Mouse (Mus musculus) macrophage (primary cell): ENCODE results near the gene Ccdc61. TPM values are rescaled to one million over a fixed set of nuclear protein-coding genes. Genes with fewer than 3 reads are reported as not detected.

Experiments
- H3K27ac ChIP-seq: fragments of 350-480 bp; formaldehyde crosslinking; 2 replicates; pipeline ENCODE4 v1.9.0; 2021
- H3K36me3 ChIP-seq: fragments of 350-480 bp; formaldehyde crosslinking; 2 replicates; pipeline ENCODE4 v1.9.0; 2021; ENCODE audit errors: inconsistent target
- H3K4me3 ChIP-seq: fragments of 350-480 bp; formaldehyde crosslinking; 2 replicates; pipeline ENCODE4 v1.9.0; 2021; ENCODE audit errors: inconsistent target
- H3K79me2 ChIP-seq: fragments of 350-480 bp; formaldehyde crosslinking; 2 replicates; pipeline ENCODE4 v1.9.0; 2021; ENCODE audit errors: inconsistent target
- WGBS: methylation state at CpG from one replicate; pipeline ENCODE4 v1.1.7; 2026; ENCODE audit warnings: inconsistent platforms; ENCODE audit not compliant: missing documents; 5-methylcytosine and 5-hydroxymethylcytosine counted together
- polyA plus RNA-seq: library from polyadenylated mRNA; stranded (reverse); fragments of 250-400 nt; gene quantifications from 3 replicates; pipeline ENCODE4 v1.2.4, GENCODE M21; 2018; ENCODE audit warnings: inconsistent platforms
- total RNA-seq, 78 experiments: library from RNA; depleted of rRNA; stranded (reverse); fragments of 250-400 nt; gene quantifications; 1 replicate in 9 of 78; 2 replicates in 24 of 78; 3 replicates in 43 of 78; 4 replicates in 2 of 78; pipeline ENCODE4 v1.2.4; 2018; ENCODE audit warnings: inconsistent platforms in 56 of 78

The Ccdc61 gene
- 10 to 100 TPM in 25 of 26 experiments, 1 to 10 TPM in 1; 7.3 to 70.8 (median 37.5) TPM for total RNA-seq (2018; cell fraction: chromatin; rRNA removed)
- 10 to 100 TPM in 8 of 26 experiments, 1 to 10 TPM in 18; 3.2 to 12.8 (median 9.6) TPM for total RNA-seq (2018; cell fraction: cytosol; rRNA removed)
- total RNA-seq (2018; cell fraction: nucleus; rRNA removed), result 10 to 100 TPM in 22 of 26 experiments, 1 to 10 TPM in 4; 9.2 to 41.6 (median 21.1) TPM
- 4.1 to 8.9 TPM (median 8.4 TPM) in 3 replicates for polyA plus RNA-seq

- Histone ChIP-seq H3K36me3 (no peaks in the 10 kb centered on the region), H3K4me3 (peak within 1 kb of the TSS; percentile 91), H3K27ac (peak within 1 kb of the TSS; percentile 8; the same call in 1 of the 2 replicates), H3K79me2 (peaks cover 26% of the 10 kb centered on the region)
- 1% methylated on average over 32 of the region's 33 CpGs for WGBS
Observed at GRCm38 (mm10) chr7:18910241-18910831, at the start of gene Ccdc61. TSS of gene Ccdc61 (minus strand) at chr7:18910415.

- no peaks in the 10 kb centered on the region for H3K79me2 ChIP-seq
- no peak overlapping the region for H3K4me3 ChIP-seq
- WGBS, result 21% methylated on average over 8 of the region's 8 CpGs
- H3K27ac ChIP-seq, result no peak overlapping the region
- H3K36me3 ChIP-seq, result no peaks in the 10 kb centered on the region
Observed at GRCm38 (mm10) chr7:18959446-18959845, 49.2 kb upstream of the Ccdc61 start.

DNA sequence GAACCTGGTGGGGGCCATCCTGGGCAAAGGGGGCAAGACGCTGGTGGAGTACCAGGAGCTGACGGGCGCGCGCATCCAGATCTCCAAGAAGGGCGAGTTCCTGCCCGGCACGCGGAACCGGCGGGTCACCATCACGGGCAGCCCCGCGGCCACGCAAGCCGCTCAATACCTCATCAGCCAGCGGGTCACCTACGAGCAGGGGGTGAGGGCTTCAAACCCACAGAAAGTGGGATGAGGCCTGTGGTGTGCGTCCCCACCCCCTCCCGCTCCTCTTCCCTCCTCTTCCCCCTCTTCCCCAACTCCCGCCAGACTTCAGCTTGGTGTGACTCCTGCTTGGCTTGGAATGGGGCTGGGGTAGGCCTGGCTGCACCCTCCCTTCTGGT is 48.2 kb upstream of the Ccdc61 start:
- 6% methylated on average over 21 of the region's 21 CpGs for WGBS
- Histone ChIP-seq H3K36me3 (no peaks in the 10 kb centered on the region), H3K27ac (no peak overlapping the region), H3K4me3 (peak overlapping the region; percentile 14; the same call in 1 of the 2 replicates), H3K79me2 (no peaks in the 10 kb centered on the region)

GRCm38 (mm10) chr7:18957569-18958383 is 47.6 kb upstream of the Ccdc61 start:
- no peaks in the 10 kb centered on the region for H3K79me2 ChIP-seq
- peak overlapping the region; percentile 14; the same call in 1 of the 2 replicates for H3K4me3 ChIP-seq
- WGBS, result 1% methylated on average over 95 of the region's 107 CpGs
- H3K36me3 ChIP-seq, result no peaks in the 10 kb centered on the region
- no peak overlapping the region for H3K27ac ChIP-seq

DNA sequence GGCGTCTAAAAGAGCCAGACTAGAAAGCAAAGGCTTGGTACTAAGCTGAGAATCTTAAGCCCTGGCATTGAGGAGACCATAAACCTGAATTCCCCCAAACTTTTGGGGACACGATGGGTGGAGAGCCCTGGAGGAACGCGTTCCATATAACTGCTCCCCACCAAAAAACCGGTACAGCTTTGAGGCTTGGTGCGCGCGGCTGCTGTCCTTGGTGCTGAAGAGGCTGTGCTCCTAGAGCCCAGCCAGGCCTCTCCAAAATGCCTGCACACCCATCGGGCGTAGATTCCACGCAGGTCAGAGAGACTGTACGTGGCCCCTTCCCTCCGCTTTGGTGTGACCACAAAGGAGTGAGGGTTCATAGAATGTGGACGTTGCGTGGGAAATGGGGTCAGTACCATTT is 41.2 kb upstream of the Ccdc61 start:
- H3K36me3 ChIP-seq, result no peaks in the 10 kb centered on the region
- H3K4me3 ChIP-seq, result no peak overlapping the region
- H3K79me2 ChIP-seq, result no peaks in the 10 kb centered on the region
- 15% methylated on average over 15 of the region's 15 CpGs for WGBS
- no peak overlapping the region for H3K27ac ChIP-seq

GRCm38 (mm10) chr7:18950523-18951315 is 40.5 kb upstream of the Ccdc61 start:
- Histone ChIP-seq H3K4me3 (no peak overlapping the region), H3K36me3 (no peaks in the 10 kb centered on the region), H3K27ac (no peak overlapping the region), H3K79me2 (no peaks in the 10 kb centered on the region)
- WGBS, result 12% methylated on average over 18 of the region's 18 CpGs

DNA sequence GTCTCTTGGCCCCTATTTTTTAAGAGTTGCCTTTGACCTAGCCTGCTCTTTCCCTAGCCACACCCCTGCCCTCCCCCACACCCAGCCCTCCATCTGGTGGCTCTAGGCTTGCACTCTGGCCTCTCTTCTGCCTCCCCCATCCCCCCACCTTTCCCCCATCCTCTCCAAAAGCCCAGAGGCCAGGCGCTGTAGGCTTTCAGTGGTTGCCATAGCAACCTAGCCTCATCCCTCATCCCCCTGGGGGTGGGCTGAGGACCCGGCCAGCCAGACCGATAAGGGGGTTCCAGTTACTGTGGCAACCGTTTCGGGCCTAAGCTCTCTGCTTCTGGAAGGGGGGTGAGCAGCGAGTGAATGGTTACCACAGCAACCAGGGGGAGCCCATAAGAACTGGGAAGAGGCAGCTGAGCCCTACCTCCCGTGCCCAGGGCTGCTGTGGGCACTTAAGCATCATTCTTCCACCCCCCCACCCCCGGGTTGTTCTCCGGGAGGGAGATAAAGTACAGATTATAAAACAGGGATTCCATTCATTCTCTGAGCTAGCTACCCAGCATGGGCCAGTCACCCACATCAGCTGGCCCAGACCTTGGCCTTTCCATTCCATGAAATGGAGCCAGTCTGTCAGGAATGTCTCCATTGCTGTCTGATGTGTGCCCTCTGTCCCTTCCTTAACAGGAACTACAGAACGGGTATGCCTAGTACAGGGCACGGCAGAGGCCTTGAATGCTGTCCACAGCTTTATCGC is 39.7 kb upstream of the Ccdc61 start:
- no peaks in the 10 kb centered on the region for H3K36me3 ChIP-seq
- WGBS, result 45% methylated on average over 12 of the region's 12 CpGs
- no peaks in the 10 kb centered on the region for H3K79me2 ChIP-seq
- H3K27ac ChIP-seq, result no peak overlapping the region
- H3K4me3 ChIP-seq, result no peak overlapping the region

- no peak overlapping the region for H3K4me3 ChIP-seq
- no peak overlapping the region for H3K27ac ChIP-seq
- WGBS, result 61% methylated on average over 6 of the region's 6 CpGs
- H3K79me2 ChIP-seq, result no peaks in the 10 kb centered on the region
- H3K36me3 ChIP-seq, result no peaks in the 10 kb centered on the region
Observed at GRCm38 (mm10) chr7:18948151-18948550, 37.9 kb upstream of the Ccdc61 start.

DNA sequence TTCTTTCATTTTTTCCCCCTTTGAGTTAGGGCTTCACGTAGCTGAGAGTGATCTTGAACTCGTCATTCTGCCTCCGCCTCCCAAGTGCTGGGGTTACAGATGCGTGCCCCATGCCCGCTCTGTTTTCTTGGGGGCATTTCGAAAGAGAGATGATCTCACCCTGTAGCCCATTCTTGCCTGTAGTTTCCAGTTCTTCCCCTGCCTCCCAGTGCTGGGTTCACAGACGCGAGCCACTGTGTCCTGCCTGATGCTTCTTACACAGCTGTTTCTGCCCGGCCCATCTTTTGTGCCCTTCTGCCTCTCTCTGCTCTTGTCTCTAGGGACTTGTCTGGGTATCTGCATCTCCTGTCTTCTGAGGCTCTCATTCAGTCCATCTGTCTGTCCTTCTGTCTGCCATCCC is 32.6 kb upstream of the Ccdc61 start:
- Histone ChIP-seq H3K4me3 (no peak overlapping the region), H3K27ac (no peak overlapping the region), H3K79me2 (no peaks in the 10 kb centered on the region), H3K36me3 (no peaks in the 10 kb centered on the region)
- 85% methylated on average over 9 of the region's 9 CpGs for WGBS

DNA sequence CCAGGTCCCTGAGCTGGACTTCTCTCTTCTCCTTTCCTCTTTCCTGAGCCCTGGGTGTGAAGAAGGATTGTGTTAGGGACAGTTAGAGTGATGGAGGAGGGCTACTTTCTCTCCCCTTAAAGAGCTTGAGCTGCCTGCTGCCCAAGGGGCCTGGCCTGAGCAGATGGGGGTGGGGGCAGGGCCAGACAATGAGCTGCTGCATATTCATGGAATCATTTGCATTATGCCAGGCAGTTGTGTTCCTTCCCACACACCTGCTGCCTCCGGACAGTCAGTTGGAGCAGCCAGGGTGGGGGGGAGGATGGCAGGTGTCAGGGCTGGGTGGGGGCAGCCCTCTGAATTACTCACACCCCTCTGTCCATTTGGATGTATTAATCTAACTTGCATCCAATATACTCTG is 32.2 kb upstream of the Ccdc61 start:
- no peaks in the 10 kb centered on the region for H3K79me2 ChIP-seq
- WGBS, result 40% methylated on average over 1 of the region's 1 CpGs

GRCm38 (mm10) chr7:18927759-18928158 is 17.5 kb upstream of the Ccdc61 start:
- H3K4me3 ChIP-seq, result no peak overlapping the region
- H3K36me3 ChIP-seq, result no peaks in the 10 kb centered on the region
- H3K79me2 ChIP-seq, result no peaks in the 10 kb centered on the region
- WGBS, result 3% methylated on average over 3 of the region's 3 CpGs
- no peak overlapping the region for H3K27ac ChIP-seq

More for the DNA sequence above, 32.2 kb upstream of the Ccdc61 start:
- H3K27ac ChIP-seq, result no peak overlapping the region
- no peak overlapping the region for H3K4me3 ChIP-seq
- H3K36me3 ChIP-seq, result no peaks in the 10 kb centered on the region

DNA sequence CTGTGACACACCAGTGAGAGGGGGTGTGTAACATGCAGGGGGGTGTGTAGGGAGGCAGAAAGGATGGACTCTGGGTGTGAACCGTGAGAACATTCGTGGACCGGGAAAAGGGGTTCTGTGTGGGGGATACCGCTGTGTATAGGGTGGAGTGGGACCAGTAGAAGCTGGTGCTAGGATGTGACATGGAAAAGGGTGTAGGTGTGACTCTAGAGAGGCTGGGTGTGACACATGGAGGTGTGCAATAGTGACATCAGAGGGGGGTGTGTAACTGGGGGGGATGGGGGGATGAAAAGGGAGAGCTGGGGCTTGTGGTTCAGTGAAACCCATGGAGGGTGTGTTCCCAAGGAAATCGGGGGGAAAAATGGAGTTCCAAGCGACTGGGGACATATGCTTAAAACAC is 16.7 kb upstream of the Ccdc61 start:
- H3K4me3 ChIP-seq, result no peak overlapping the region
- 48% methylated on average over 6 of the region's 6 CpGs for WGBS
- no peaks in the 10 kb centered on the region for H3K79me2 ChIP-seq
- no peaks in the 10 kb centered on the region for H3K36me3 ChIP-seq
- H3K27ac ChIP-seq, result no peak overlapping the region

GRCm38 (mm10) chr7:18926041-18926790 is 16.0 kb upstream of the Ccdc61 start:
- WGBS, result 10% methylated on average over 35 of the region's 42 CpGs
- Histone ChIP-seq H3K27ac (no peak overlapping the region), H3K4me3 (no peak overlapping the region), H3K79me2 (no peaks in the 10 kb centered on the region), H3K36me3 (no peaks in the 10 kb centered on the region)
